In the genomic region with DNA sequence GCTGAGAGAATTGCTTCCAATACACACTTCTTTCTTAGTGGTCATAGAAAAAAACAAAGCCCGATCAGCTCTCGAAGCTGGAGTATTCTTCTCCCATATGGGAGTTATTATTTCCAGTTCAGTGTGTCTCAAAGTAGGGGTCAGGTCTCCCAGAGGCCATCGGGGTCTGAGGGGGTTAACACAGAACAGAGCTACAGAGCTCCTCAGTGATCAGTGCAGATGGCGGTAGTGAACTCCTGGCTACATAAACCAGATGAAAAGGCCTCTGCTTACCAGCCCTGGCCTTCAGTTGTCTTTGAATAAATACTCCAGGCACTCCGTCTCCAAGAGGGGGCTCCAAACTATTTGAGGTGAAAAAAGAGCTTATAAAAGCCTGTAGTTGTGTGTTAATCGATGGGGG, we compare ENCODE assay signal across 22 mouse cellular contexts.
DNase-seq lines count a peak whose midpoint lies in the region; ATAC-seq lines count a peak whose summit lies in the region.
"Had no signal": no experiment of that assay in that cellular context is flagged by ENCODE, and none has a peak within 500 bp of the region (broad histone marks: within the 10 kb centered on the region; RNA-seq: fewer than 3 reads in every experiment).

No protein-coding gene starts in this region.

- no peak overlapping the region for H3K4me3 ChIP-seq in heart, embryonic 10.5 days
- H3K4me3 ChIP-seq in embryonic facial prominence, embryonic 11.5 days (ENCODE audit: low read depth, low read length) = no peak overlapping the region
- H3K4me3 ChIP-seq in limb, embryonic 11.5 days (ENCODE audit: low read depth, low read length) = no peak overlapping the region
- H3K4me3 ChIP-seq: embryonic facial prominence, embryonic 15.5 days; limb, embryonic 15.5 days; neural tube, embryonic 13.5 days had no signal

- H3K27me3 ChIP-seq in heart, embryonic 10.5 days (ENCODE audit: insufficient read depth, poor library complexity, severe bottlenecking) = no peaks in the 10 kb centered on the region
- no peaks in the 10 kb centered on the region for H3K27me3 ChIP-seq in embryonic facial prominence, embryonic 11.5 days (ENCODE audit: control insufficient read depth, insufficient read depth, low read length)
- no peaks in the 10 kb centered on the region for H3K27me3 ChIP-seq in limb, embryonic 11.5 days (ENCODE audit: control insufficient read depth, insufficient read depth, low read length)
- H3K27me3 ChIP-seq: embryonic facial prominence, embryonic 15.5 days; limb, embryonic 15.5 days; neural tube, embryonic 13.5 days had no signal

- H3K27ac ChIP-seq in heart, embryonic 10.5 days = no peak overlapping the region
- no peak overlapping the region for H3K27ac ChIP-seq in embryonic facial prominence, embryonic 11.5 days (replicated peaks; ENCODE audit: low read depth, low read length)
- H3K27ac ChIP-seq in limb, embryonic 11.5 days (replicated peaks; ENCODE audit: low read depth, low read length) = no peak overlapping the region
- H3K27ac ChIP-seq: embryonic facial prominence, embryonic 15.5 days; limb, embryonic 15.5 days; neural tube, embryonic 13.5 days had no signal

- H3K36me3 ChIP-seq in heart, embryonic 10.5 days = no peaks in the 10 kb centered on the region
- H3K36me3 ChIP-seq in embryonic facial prominence, embryonic 11.5 days (replicated peaks; ENCODE audit: control insufficient read depth, insufficient read depth, low read depth, low read length) = no peaks in the 10 kb centered on the region
- H3K36me3 ChIP-seq in limb, embryonic 11.5 days (ENCODE audit: control insufficient read depth, insufficient read depth, low read length) = no peaks in the 10 kb centered on the region
- H3K36me3 ChIP-seq: embryonic facial prominence, embryonic 15.5 days; limb, embryonic 15.5 days; neural tube, embryonic 13.5 days had no signal

- H3K4me1 ChIP-seq in heart, embryonic 10.5 days = no peaks in the 10 kb centered on the region
- no peaks in the 10 kb centered on the region for H3K4me1 ChIP-seq in embryonic facial prominence, embryonic 11.5 days (ENCODE audit: control insufficient read depth, insufficient read depth, low read length)
- H3K4me1 ChIP-seq in limb, embryonic 11.5 days (ENCODE audit: control insufficient read depth, insufficient read depth, low read length) = no peaks in the 10 kb centered on the region
- H3K4me1 ChIP-seq: embryonic facial prominence, embryonic 15.5 days; limb, embryonic 15.5 days; neural tube, embryonic 13.5 days had no signal

- WGBS in heart, embryonic 10.5 days = 77% methylated on average over 6 of the region's 6 CpGs
- 18% methylated on average over 6 of the region's 6 CpGs for WGBS in embryonic facial prominence, embryonic 11.5 days
- WGBS in limb, embryonic 11.5 days = 25% methylated on average over 6 of the region's 6 CpGs

- intact Hi-C loops in left cerebral cortex, postnatal 4 days (cut with DNase I) = no loop called here

- no peak overlapping the region for H3K4me2 ChIP-seq in embryonic facial prominence, embryonic 11.5 days (ENCODE audit: low read depth, low read length)
- H3K4me2 ChIP-seq in limb, embryonic 11.5 days (ENCODE audit: low read depth, severe bottlenecking) = no peak overlapping the region
- H3K4me2 ChIP-seq: embryonic facial prominence, embryonic 15.5 days; heart, embryonic 11.5 days; limb, embryonic 15.5 days; neural tube, embryonic 13.5 days had no signal

- DNase-seq in heart, adult 11 months = peak; percentile 50
- no peak for DNase-seq in heart, embryonic 10.5 days (ENCODE audit: low spot score)
- peak; percentile 27 for DNase-seq in Muller cell, postnatal 12 days (ENCODE audit: inconsistent ontology term)
- peak; percentile 69 for DNase-seq in embryonic facial prominence, embryonic 11.5 days (ENCODE audit: low spot score)
- DNase-seq in limb, embryonic 11.5 days (ENCODE audit: low spot score) = peak; percentile 34
- DNase-seq in left cerebral cortex, postnatal 4 days = no peak
- DNase-seq in adrenal gland, postnatal 36 days = no peak
- DNase-seq: cerebellum, adult 11-12 months; cerebellum, postnatal 36 days; gastrocnemius, postnatal 10 days; heart, postnatal 14 days; kidney, adult 8-10 months; kidney, postnatal 36 days; liver, postnatal 0 days; lung, postnatal 36 days; right cerebral cortex, postnatal 4 days; thymus, postnatal 36 days had no signal

- no peaks in the 10 kb centered on the region for H3K9me3 ChIP-seq in heart, embryonic 10.5 days
- no peaks in the 10 kb centered on the region for H3K9me3 ChIP-seq in embryonic facial prominence, embryonic 11.5 days (replicated peaks; ENCODE audit: control insufficient read depth, low read length)
- no peaks in the 10 kb centered on the region for H3K9me3 ChIP-seq in limb, embryonic 11.5 days (ENCODE audit: control insufficient read depth, low read length)
- H3K9me3 ChIP-seq: embryonic facial prominence, embryonic 15.5 days; limb, embryonic 15.5 days; neural tube, embryonic 13.5 days had no signal

- no peak overlapping the region for H3K9ac ChIP-seq in embryonic facial prominence, embryonic 11.5 days (replicated peaks; ENCODE audit: low read length)
- no peak overlapping the region for H3K9ac ChIP-seq in limb, embryonic 11.5 days (ENCODE audit: low read length)
- H3K9ac ChIP-seq: embryonic facial prominence, embryonic 15.5 days; limb, embryonic 15.5 days; liver, postnatal 0 days; neural tube, embryonic 13.5 days had no signal

- peak; percentile 94 for ATAC-seq in embryonic facial prominence, embryonic 11.5 days (replicated peaks; ENCODE audit: insufficient number of reproducible peaks, low FRiP score, low TSS enrichment, low read depth)
- no peak for ATAC-seq in limb, embryonic 11.5 days (ENCODE audit: insufficient number of reproducible peaks, low FRiP score, low TSS enrichment, low read depth)
- ATAC-seq in erythroid progenitor cell, adult 5-6 weeks (replicated peaks; ENCODE audit: low FRiP score, poor library complexity, severe bottlenecking) = no peak
- ATAC-seq: liver, postnatal 0 days had no signal

Comparison
In these comparisons a context has a peak if more than half of its experiments do, and no peak if none do; other contexts are left out.
1. DNase-seq: peak in heart, adult 11 months (single experiment), Muller cell, postnatal 12 days (single experiment), embryonic facial prominence, embryonic 11.5 days (single experiment) and limb, embryonic 11.5 days (single experiment); none in heart, embryonic 10.5 days (single experiment), left cerebral cortex, postnatal 4 days (single experiment) and adrenal gland, postnatal 36 days (0 of 2).